Mouse (Mus musculus) retina, adult 2 months (tissue): ENCODE measurements around the gene Usb1.

Experiments used
- DNase-seq: peaks from one replicate; pipeline ENCODE4 v3.0.0-alpha.2; 2012; ENCODE audit warnings: low read depth, low spot score

Gene Usb1

DNA sequence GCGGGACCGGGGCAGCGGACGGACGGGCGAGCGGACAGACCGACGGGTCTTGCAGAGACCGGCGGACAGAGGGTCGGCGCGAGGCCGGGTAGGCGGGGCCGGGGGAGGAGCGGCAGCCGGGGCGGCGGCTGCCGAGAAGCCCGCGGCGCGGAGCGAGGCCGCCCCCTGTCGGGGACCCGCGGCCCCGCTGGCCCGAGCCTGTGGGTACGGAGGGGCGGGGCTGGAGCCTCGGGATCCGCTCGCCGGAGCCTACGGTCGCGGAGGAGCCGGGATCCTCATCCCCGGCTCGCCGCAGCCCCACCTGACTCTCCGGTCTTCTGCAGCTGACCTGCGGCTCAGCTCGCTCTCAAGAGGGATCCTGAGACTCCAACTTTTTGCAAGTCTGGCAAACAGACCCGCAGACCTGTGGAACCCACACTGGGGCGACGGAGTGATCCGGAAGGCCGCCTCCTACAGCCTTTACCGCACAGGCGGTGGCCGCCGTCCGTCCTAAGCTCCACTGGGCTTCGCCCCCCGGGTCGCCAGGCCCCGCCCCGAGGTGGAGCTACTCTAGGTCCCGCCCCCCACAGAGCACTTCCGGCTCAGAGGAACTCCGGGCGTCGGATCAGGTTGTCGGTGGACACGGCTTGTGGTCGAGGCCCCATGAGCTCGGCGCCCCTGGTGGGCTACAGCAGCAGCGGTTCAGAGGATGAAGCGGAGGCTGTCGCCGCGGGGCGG is at the start of gene Usb1, which contains the start of gene Zfp319:
Gene Usb1 (plus strand): TSS at position 565 of the 717 bp plus-strand sequence.
Gene Zfp319 (minus strand): TSS at position 231 of the 717 bp plus-strand sequence.
- DNase-seq: peak; percentile 79

DNA sequence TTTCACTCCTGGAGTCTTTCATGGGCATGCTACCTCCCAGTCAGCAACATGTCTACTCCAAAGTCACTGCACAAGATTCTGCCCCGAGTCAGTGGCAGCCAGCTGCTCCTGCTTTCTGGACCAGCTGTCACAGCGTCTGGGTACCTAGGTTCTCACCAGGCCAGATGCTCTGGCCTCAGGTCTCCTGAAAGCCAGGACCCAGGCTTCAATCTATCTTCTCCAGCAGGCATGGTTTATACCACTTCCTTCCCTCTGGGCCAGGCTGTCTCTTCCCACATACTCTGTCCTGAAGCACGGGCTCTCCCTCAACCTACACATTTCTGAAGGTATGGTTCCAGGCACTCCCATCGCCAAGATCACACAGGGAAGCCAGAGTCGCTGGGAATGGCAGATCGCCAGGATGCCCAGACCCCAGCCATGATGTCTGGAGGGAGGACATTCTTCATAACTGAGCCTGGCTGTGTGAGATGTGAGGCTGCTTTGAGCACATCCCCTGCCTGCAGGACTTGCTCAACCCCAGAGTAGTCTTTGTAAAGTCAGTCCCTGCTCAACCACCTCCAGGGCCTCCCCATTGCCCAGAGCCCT is 42.9 kb upstream of the Usb1 start:
- no peak for DNase-seq

DNA sequence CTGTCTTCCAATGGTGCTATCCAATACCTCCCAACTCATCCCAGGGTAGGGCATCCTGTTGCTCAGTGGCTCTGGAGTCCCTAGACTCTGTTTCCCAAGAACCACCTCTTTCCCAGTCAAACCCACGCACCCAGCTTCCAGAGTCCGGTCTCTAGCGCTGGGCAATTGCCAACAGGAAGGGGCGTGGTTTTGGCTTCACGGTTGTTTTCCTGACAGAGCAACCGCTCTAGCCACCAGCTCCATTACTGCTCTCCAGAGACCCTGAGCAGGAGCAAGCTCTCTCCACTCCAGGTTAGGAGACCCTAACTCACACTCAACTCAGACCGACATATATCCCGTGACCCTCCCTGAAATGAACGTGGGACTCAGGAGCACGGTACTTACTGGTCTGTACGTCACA is 38.9 kb upstream of the Usb1 start:
- no peak for DNase-seq

DNA sequence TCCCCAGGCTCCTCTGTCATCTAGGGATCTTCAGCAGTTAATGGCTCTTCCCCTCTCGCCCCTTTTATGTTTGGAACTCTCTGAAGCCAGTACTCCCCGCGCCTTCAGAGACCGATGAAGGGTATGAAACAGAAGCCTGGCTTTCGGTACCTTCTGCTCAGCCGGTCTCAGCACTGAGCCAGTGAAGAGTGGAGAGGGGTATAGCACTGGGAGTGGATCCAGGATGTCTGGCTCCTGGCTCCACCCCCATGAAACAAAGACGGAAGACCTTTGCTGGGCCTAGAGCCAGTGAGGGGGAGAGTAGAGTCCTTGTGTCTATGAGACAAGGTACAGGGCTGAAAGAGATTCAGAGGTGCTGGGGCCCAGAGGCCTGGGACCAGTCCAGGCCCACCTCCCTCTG is 38.2 kb upstream of the Usb1 start:
- no peak for DNase-seq

DNA sequence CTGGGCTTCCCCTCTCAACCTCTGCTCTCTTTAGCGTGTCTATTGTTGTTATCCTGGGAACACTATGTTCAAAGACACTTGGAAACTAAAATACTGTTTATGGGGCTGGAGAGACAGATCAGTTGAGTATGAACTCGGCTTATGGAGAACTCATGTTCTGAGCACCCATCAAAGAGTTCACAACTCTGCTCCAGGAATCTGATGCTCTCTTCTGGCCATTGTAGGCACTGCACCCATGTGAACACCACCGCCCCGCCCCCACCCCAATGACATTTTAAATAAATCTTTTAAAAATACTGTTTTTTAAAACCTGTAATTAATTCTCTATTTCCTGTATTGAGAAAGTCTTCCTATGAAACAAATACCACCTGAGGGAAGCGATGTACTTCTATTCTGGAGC is 29.7 kb upstream of the Usb1 start:
- no peak for DNase-seq

DNA sequence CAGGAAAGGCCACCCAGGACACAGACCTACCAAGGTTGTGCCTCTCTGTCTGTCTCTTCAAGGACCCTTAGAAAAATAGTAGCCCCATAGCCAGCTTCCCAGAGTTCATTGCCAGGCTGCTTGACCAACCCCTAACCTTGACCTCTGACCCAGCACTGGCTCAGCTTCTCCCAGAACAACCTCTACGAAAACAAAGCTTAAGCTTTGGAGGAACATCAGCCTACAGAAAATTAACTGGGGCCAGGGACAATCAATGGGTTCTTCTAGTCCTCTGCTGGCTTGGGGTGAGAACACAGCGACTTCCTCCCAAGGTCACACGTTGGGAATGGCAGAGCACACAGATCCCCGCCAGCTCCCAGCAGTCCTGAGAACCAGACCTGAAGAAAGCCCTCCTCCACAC is 26.6 kb upstream of the Usb1 start:
- DNase-seq: no peak

DNA sequence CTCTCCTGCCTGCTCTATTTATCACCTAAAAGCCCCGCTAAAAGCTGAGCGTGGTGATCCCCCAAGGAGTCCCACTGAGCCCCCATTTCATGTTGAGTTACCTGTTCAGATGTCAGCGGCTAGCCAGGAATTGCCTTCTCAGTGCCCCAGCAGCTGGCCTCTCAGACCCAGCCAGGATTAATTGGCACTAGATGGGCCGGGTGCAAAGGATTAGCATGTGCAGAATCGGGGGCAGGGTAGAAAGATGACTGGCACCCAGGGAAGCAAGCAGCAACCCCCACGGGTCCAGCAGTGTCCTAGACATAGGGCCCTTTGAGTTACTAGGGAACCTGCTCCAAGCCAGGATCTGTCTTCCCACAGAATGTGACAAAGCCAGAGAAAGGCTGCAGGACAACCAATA is 25.7 kb upstream of the Usb1 start, which contains the start of gene Cngb1:
Gene Cngb1 (minus strand): TSS at position 155 of the 400 bp plus-strand sequence.
- peak; percentile 89 for DNase-seq

DNA sequence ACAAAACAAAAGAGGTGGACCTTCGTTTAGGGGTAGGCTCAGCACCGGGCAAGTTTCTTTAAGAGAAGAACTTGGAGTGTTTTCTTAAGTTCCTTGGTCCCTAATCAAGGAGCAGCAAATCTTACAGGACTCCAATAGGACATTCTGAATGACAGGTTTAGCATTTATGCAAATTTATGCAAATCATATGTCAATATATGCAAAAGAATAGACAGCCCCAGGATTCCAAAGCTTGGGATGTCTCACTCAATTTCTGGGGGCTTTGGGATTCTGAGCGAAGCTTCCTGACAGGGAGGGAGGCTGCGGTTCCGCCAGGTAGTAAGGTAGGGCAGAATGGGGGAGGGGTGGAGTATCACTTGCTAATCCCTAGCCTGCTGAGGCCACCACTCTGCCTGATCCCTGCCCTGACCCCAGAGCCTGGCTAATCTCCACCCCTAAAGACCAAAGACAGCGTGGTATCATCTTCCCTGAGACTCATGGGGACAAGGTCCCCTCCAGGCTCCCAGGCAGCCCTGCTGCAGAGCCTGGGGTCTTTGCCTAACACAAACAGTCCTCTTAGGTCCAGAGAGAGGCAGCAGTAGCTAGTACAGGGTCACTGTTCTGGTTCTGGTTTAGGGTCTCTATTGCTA is 21.6 kb upstream of the Usb1 start, which contains the start of gene Tepp:
Gene Tepp (plus strand): TSS at position 225 of the 629 bp plus-strand sequence.
- DNase-seq: peak; percentile 84

DNA sequence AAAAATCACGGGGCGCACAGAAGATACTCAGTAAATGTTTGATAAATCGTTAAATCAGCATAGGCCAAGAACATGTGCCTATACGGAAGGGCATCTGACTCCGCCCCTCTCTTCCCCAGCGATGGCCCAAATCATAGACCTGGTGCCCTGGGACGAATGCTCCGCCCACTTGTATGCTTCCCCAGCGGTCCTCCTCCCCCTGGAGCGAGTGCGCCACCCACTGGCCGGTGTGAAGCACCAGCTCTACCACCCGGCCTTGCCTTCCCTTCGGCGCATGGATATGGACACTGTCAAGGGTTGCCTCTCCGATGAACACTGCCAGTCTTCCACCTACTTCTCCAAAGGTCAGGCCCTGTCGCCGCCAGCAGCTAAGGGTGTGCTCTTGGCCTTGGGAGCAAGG is 19.2 kb upstream of the Usb1 start:
- no peak for DNase-seq

DNA sequence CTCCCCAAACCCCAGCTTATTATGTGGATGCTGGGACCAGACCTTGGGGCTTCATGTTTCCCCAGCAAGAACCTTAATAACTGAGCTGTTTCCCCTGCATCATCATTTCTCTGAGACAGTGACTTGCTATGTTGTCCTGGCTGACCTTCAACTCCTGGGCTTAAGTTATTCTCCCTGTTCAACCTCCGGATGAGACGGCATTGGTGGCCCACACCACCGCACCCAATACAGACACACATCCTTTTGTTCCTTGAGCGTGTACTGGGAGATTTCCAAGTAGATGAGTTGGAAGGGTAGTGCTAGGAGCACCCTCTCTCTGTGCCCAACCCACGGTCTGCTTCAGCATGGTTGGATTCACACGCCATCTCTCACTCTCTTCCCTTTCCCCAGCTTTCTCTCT is 18.2 kb upstream of the Usb1 start:
- no peak for DNase-seq

DNA sequence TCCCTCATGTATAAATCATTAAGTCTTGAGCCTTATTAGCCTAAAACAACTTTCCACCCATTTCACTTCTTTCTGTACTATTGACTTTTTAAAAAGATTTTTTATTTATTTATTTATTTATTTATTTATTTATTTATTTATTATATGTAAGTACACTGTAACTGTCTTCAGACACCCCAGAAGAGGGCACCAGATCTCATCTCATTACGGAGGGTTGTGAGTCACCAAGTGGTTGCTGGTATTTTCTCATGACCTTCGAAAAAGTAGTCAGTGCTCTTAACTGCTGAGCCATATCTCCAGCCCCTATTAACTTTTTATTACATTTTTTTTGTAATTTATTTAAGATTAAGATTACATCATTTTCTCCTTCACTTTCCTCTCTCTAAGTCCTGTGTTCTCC is 17.4 kb upstream of the Usb1 start:
- DNase-seq: no peak

DNA sequence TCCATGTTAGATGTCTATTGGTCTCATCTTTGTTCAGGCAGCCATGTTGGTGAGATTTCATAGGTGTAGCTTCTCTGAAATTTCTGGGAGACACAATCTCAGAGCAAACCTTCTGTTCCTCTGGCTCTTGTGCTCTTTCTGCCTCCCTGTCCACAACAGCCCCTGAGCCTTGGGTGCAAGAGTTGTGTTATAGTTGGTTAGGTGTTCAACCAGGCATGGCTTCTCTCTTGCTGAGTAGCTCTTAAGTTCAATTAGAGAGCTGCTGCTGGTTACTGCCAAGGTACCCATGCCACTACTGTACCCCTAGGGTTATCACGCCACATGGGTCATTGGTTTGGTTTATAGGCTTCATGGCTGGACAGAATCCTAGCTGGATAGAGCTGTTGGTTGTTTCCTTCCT is 16.7 kb upstream of the Usb1 start:
- DNase-seq: no peak

DNA sequence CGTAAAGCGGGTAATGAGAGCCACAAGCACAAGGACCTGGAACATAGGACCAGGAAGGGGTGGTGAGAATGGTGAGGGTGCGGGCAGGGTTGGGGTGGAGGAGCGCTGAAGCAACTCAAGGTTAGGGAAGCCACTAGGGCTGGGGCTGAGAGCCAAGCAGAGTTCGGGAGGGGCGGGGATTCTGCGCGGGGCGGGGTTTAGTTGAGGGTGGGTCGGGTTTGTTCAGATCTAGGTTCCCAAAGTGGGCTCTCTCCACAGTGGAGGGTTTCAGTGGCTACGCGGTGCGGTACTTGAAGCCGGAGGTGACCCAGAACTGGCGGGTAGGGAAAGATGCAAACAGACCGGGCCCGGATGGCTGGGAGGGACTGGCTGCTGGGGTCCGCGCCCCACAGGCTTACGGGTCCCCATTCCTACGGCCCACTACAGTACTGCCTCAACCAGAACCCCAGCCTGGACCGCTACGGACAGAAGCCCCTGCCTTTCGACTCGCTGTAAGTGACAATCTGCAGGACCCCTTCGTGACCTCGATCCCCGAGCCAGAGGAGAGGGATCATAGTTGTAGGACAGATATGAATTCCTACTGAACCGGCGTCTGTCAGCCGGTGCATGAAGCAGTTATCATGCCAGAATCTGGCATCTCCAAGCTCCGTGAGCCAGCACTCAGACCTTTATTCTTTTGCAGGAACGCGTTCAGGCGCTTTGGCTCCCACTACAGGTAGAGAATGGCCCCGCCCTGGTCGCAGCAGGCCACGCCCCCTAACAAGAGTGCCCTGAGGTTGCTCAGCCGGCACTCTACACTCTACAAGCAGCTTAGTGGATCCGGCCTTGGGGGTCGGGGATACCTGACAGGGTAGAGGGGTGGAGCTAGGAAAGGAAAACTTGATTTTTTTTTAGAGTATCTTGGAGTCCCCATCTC is 11.6 kb upstream of the Usb1 start:
- DNase-seq: peak; percentile 64

DNA sequence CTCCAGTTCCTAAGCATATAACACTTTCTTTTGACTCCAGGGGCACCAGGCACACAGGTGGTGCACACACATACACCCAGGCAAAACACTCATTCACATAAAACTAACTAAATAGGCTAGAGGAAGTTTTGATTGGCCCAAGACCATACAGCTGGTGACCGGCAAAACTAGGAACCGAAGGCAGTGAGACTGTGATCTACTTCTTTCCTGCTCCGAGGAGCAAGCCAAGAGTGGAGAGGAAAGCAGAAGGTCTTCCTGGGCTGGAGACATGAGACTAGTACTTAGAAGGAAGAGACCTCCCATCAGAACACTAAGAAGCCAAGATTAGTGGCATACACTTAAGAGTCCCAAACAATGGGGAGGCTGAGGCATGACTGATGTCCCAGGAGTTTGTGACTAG is 8.9 kb upstream of the Usb1 start:
- DNase-seq: no peak

DNA sequence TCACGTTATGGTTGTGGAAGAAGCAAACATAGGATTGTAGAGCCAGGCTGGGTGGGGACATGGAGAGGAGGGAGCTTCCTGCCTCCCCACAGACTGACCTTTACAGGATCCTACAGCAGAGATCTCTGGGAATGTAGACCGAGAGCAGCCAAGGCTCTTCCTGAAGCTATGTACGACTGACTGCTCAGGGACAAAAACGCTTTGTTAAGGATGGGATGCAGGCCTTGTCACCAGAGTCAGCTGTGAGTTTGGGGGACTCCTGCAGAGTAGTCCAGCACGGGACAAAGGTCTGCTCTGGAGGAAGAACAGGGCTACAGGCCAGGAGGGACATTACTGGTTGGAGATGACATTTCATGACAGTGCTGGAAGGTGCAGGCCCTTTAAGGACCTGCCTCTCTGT is 7.4 kb upstream of the Usb1 start:
- DNase-seq: no peak

DNA sequence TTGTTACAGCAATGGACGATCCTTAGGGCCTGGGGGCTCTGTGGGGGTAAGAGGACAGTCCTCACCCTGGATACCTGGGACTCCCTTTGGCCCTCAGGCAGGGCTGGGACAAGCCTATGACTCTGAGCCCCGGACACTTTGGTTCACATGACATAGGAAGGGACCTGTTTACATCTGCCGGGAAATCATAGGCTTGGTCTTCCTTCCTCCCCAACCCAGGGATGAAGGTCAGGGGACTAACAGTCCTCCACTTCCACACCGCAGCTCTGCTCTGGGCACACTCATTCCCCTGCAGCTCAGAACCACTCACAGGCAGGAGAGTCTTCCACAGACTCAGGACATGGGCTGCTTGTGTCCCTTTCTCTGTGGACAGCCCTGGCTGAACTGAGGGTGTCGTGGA is 5.3 kb upstream of the Usb1 start:
- DNase-seq: no peak

DNA sequence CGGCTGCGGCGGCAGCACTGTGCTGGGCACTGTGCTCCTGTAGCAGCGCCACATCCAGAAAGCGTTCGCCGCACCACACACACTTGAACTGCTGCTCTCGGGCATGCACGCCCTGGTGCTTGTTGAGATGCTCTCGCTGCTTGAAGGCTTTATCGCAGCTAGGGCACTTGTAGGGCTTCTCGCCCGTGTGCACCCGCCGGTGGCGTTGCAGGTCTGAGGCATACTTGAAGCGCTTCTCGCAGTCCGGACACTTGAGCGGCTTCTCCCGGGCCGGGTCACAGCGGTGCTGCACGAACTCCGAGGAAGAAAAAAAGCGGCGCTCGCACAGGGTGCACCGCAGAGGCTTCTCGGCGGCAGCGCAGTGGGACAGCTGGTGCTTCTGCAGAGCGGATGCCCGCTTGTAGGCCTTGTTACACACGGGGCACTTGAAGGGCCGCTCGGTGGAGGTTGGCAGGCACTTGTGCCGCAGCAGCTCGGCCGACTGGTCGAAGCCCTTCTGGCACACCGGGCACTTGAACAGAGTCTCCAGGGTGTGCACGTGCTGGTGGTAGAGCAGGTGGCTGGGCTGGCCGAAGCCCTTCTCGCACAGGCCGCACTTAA is 4.1 kb upstream of the Usb1 start:
- DNase-seq: no peak

DNA sequence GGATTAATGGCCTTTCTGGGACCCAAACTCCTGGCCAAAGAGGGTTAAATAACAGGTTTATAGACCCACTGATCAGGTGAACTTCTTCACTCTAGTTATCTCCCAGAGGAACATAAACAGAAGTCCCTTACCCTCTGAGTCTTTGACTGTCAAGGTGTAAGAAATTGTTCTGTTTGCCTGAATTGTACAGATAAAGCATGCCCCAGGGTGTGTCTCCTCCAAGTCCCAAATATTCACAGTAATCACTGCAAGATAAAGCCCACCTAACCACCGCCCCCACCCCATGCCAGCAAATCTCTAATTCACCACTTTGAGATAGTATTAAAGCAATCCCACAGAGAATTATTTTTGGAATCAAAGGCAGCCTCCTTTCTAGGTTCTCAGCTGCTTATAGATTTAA is 1.7 kb upstream of the Usb1 start:
- DNase-seq: no peak

DNA sequence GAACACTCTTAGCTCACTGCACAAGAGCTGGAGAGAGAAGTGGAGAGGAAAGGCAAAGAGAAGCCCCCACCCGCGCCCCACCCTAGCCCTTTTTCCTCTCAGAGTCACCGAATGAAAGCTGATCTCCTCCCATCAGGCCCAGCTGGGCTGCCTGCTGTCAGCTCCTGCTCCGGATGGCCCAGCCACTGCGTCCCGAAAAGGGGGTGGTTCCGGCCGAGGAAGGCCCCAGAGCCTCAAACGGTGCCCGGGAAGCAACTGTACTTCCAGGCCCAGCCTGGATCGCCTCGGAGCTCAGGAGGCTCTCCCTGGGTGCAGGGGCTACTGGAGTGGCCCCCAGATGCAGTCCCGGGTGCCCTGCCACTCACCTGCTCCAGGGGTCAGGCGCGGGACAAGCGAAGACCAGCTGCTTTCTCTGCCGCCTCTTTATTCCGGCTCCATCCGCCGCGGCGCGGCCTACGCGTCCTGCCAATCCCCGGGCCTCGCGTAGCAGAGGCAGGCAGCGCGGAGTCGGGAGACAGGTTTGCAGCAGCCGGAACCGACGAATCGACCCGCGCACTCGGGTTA is 846 bp upstream of the Usb1 start:
- no peak for DNase-seq

DNA sequence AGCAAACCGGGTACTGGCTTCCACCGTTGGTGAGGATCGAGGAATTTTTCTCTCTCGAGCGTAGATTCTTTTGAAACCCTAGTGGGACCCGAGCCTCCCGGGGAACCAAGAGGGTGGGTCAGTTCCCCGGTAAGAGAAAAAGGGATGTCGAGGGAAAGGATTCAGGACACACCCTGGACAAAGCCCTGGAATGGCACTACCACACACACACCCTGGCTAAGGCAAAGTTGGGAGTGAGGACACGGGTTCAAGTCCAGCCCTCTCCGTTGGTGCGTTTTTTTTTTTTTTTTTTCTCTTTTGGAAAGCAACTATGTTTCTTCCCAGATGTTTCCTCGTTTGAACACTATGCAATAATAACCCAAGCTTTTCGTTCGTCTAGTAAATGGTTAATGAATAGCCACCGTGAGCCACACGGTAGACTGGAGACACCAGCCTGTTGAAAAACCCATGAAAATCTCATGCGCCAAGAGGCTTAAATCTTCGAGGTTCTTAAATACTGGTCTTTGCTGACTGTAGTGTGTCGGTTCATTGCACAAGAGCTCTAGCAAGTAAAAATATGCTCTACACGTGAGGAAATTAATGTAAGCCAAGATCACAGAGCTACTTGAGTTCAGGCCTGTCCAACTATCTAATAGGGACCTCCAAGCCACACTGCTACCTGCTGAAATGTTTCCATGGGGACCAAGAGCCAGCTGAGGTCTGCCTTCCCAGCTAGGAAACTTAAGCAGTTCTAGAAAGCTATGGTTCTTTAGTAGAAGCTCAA is 534 bp downstream of the Usb1 start:
- no peak for DNase-seq
